11 mouse cellular contexts compared by ENCODE assay signal in the genomic region with DNA sequence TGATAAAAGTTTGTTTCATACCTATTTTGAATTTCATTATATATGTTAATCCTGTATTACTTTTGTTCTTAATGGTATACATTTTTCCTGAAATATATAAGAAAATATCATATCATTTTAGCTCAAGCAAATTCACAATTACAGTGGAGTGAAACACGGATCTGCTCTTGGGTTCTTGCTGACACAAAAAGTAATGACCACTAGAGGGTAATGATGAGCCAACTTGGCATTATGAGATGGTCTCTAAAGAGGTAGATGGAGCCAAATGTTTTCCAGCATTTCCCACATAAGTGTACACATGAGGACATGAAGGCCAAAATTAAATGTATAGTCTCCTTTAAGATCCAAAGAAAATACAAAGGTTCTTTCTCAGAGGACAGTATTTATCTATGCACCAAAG. TPM values are rescaled to one million over a fixed set of nuclear protein-coding genes. Genes with fewer than 3 reads are reported as not detected.
DNase-seq lines count a peak whose midpoint lies in the region; ATAC-seq and TF ChIP-seq lines count a peak whose summit lies in the region.
"Had no signal": no experiment of that assay in that cellular context is flagged by ENCODE, and none has a peak within 500 bp of the region (broad histone marks: within the 10 kb centered on the region; RNA-seq: fewer than 3 reads in every experiment).

No protein-coding gene starts in this region.

- no peak for DNase-seq in heart, adult 2 months
- DNase-seq in lung, embryonic 14.5 days = peak; percentile 71
- DNase-seq in lung, postnatal 4 days = no peak
- DNase-seq in brain, adult 2 months (ENCODE audit: low read depth, low spot score) = peak; percentile 72
- peak; percentile 32 for DNase-seq in retina, postnatal 7 days (ENCODE audit: low read depth, low spot score)
- DNase-seq in ovary, postnatal 14 days (ENCODE audit: low spot score) = no peak
- no peak for DNase-seq in thymus, postnatal 0 days (ENCODE audit: low spot score)
- DNase-seq: adrenal gland, adult 8-10 months had no signal

- TF ChIP-seq EP300 in heart, adult 2 months (IDR thresholded peaks at IDR 0.05; ENCODE audit: insufficient read depth, low read depth, low read length) = no peak

- TF ChIP-seq CTCF in heart, adult 2 months (IDR thresholded peaks at IDR 0.05) = peak; percentile 72
- TF ChIP-seq CTCF in lung, embryonic 14.5 days (IDR thresholded peaks at IDR 0.05; ENCODE audit: low read depth) = peak; percentile 59

- H3K79me2 ChIP-seq in heart, adult 2 months (replicated peaks; ENCODE audit: control insufficient read depth, insufficient read depth, low read length) = no peaks in the 10 kb centered on the region

- 5% methylated on average over 1 of the region's 1 CpGs for WGBS in heart, adult 2 months
- WGBS in heart, embryonic 12.5 days = 16% methylated on average over 1 of the region's 1 CpGs
- WGBS in lung, embryonic 14.5 days = 20% methylated on average over 1 of the region's 1 CpGs

- H3K36me3 ChIP-seq in heart, adult 2 months (ENCODE audit: control insufficient read depth, insufficient read depth, low read length) = no peaks in the 10 kb centered on the region
- H3K36me3 ChIP-seq in heart, embryonic 12.5 days = no peaks in the 10 kb centered on the region
- no peaks in the 10 kb centered on the region for H3K36me3 ChIP-seq in lung, embryonic 14.5 days (ENCODE audit: insufficient read depth)
- H3K36me3 ChIP-seq: hindbrain, embryonic 15.5 days had no signal

- H3K9me3 ChIP-seq in heart, embryonic 12.5 days (replicated peaks) = peaks cover 5% of the 10 kb centered on the region; the same call in 1 of the 2 replicates
- H3K9me3 ChIP-seq in lung, embryonic 14.5 days (ENCODE audit: low read depth, low read length) = no peaks in the 10 kb centered on the region
- H3K9me3 ChIP-seq: hindbrain, embryonic 15.5 days had no signal

- H3K4me2 ChIP-seq in heart, embryonic 12.5 days = no peak overlapping the region
- H3K4me2 ChIP-seq in lung, embryonic 14.5 days = no peak overlapping the region
- H3K4me2 ChIP-seq: hindbrain, embryonic 15.5 days had no signal

- no peak for TF ChIP-seq POLR2A in heart, adult 2 months (IDR thresholded peaks at IDR 0.05; ENCODE audit: insufficient read depth, low read depth, low read length)

- no peak for ATAC-seq in heart, embryonic 12.5 days (ENCODE audit: insufficient number of reproducible peaks, low FRiP score)
- ATAC-seq in lung, embryonic 14.5 days (ENCODE audit: insufficient read depth) = no peak

- H3K4me3 ChIP-seq in heart, adult 2 months = no peak overlapping the region
- no peak overlapping the region for H3K4me3 ChIP-seq in heart, embryonic 12.5 days
- H3K4me3 ChIP-seq in lung, embryonic 14.5 days (ENCODE audit: low read depth, low read length) = no peak overlapping the region
- H3K4me3 ChIP-seq: hindbrain, embryonic 15.5 days had no signal

- intact Hi-C loops in heart, adult 2 months (cut with DNase I) = loop anchor here (5.0 kb wide), 1 partner anchor 652 kb away; no protein-coding TSS in a partner anchor

- no peaks in the 10 kb centered on the region for H3K4me1 ChIP-seq in heart, adult 2 months (ENCODE audit: control insufficient read depth, insufficient read depth, low read length)
- H3K4me1 ChIP-seq in heart, embryonic 12.5 days (replicated peaks) = no peaks in the 10 kb centered on the region
- H3K4me1 ChIP-seq in lung, embryonic 14.5 days (ENCODE audit: insufficient read depth) = no peaks in the 10 kb centered on the region
- H3K4me1 ChIP-seq: hindbrain, embryonic 15.5 days had no signal

- no peak overlapping the region for H3K9ac ChIP-seq in heart, adult 2 months (ENCODE audit: low read depth, low read length)
- no peak overlapping the region for H3K9ac ChIP-seq in heart, embryonic 12.5 days
- H3K9ac ChIP-seq in lung, embryonic 14.5 days = no peak overlapping the region
- H3K9ac ChIP-seq: hindbrain, embryonic 15.5 days had no signal

- H3K27me3 ChIP-seq in heart, adult 2 months (ENCODE audit: control insufficient read depth, insufficient read depth, low read length) = 0 out of 2 replicates have a peak, but pooled peaks cover 1% of the 10 kb centered on the region
- peaks cover 36% of the 10 kb centered on the region for H3K27me3 ChIP-seq in heart, embryonic 12.5 days (replicated peaks)
- H3K27me3 ChIP-seq in lung, embryonic 14.5 days (ENCODE audit: insufficient read depth, low read length) = no peaks in the 10 kb centered on the region

- no peak overlapping the region for H3K27ac ChIP-seq in heart, adult 2 months
- no peak overlapping the region for H3K27ac ChIP-seq in heart, embryonic 12.5 days (ENCODE audit: poor library complexity, severe bottlenecking)
- H3K27ac ChIP-seq in lung, embryonic 14.5 days (ENCODE audit: low read depth) = no peak overlapping the region
- H3K27ac ChIP-seq: hindbrain, embryonic 15.5 days had no signal

RNA-seq across cellular contexts. Expression of a gene that starts 3.1 kb away (rescaled TPM):
- total RNA-seq in heart, adult 2 months (2021) = not detected
- not detected in 2 replicates for polyA plus RNA-seq in heart, adult 2 months (2012; rRNA removed)
- polyA plus RNA-seq in heart, embryonic 12.5 days (2016; fragmentation: Nextera tagmentation; extraction: Ambion mirVana) = not detected in 2 replicates
- polyA plus RNA-seq in lung, embryonic 14.5 days (2014; fragmentation: Nextera tagmentation; extraction: Ambion mirVana) = not detected in 2 replicates
- not detected in 2 replicates for polyA plus RNA-seq in thymus, postnatal 0 days (2015; fragmentation: Nextera tagmentation; extraction: Ambion mirVana)
- total RNA-seq: adrenal gland, adult 8-10 months; left cerebral cortex, postnatal 10 days had no signal
- polyA plus RNA-seq: hindbrain, embryonic 15.5 days had no signal

RNA-seq across cellular contexts. Expression of a gene that starts 8.9 kb away (rescaled TPM):
- total RNA-seq in heart, adult 2 months (2021) = not detected
- polyA plus RNA-seq in heart, adult 2 months (2012; rRNA removed) = not detected in 2 replicates
- not detected in 2 replicates for polyA plus RNA-seq in heart, embryonic 12.5 days (2016; fragmentation: Nextera tagmentation; extraction: Ambion mirVana)
- polyA plus RNA-seq in lung, embryonic 14.5 days (2014; fragmentation: Nextera tagmentation; extraction: Ambion mirVana) = not detected in 2 replicates
- polyA plus RNA-seq in thymus, postnatal 0 days (2015; fragmentation: Nextera tagmentation; extraction: Ambion mirVana) = not detected in 2 replicates
- total RNA-seq: adrenal gland, adult 8-10 months; left cerebral cortex, postnatal 10 days had no signal
- polyA plus RNA-seq: hindbrain, embryonic 15.5 days had no signal

RNA-seq across cellular contexts. Expression of a gene that starts 20.3 kb away (rescaled TPM):
- not detected for total RNA-seq in heart, adult 2 months (2021)
- polyA plus RNA-seq in heart, adult 2 months (2012; rRNA removed) = not detected in 2 replicates
- not detected in 2 replicates for polyA plus RNA-seq in heart, embryonic 12.5 days (2016; fragmentation: Nextera tagmentation; extraction: Ambion mirVana)
- polyA plus RNA-seq in lung, embryonic 14.5 days (2014; fragmentation: Nextera tagmentation; extraction: Ambion mirVana) = not detected in 2 replicates
- polyA plus RNA-seq in thymus, postnatal 0 days (2015; fragmentation: Nextera tagmentation; extraction: Ambion mirVana) = not detected in 2 replicates
- total RNA-seq: adrenal gland, adult 8-10 months; left cerebral cortex, postnatal 10 days had no signal
- polyA plus RNA-seq: hindbrain, embryonic 15.5 days had no signal

RNA-seq across cellular contexts. Expression of a gene that starts 27.3 kb away (rescaled TPM):
- total RNA-seq in heart, adult 2 months (2021) = 100 to 1,000 TPM; 215 to 241 TPM
- 144 and 181 TPM in 2 replicates for polyA plus RNA-seq in heart, adult 2 months (2012; rRNA removed)
- 348 and 375 TPM in 2 replicates for polyA plus RNA-seq in heart, embryonic 12.5 days (2016; fragmentation: Nextera tagmentation; extraction: Ambion mirVana)
- 391 and 414 TPM in 2 replicates for polyA plus RNA-seq in lung, embryonic 14.5 days (2014; fragmentation: Nextera tagmentation; extraction: Ambion mirVana)
- polyA plus RNA-seq in thymus, postnatal 0 days (2015; fragmentation: Nextera tagmentation; extraction: Ambion mirVana) = 459 and 464 TPM in 2 replicates

RNA-seq across cellular contexts. Expression of a gene that starts 28.9 kb away (rescaled TPM):
- not detected for total RNA-seq in heart, adult 2 months (2021)
- polyA plus RNA-seq in heart, adult 2 months (2012; rRNA removed) = not detected in 2 replicates
- polyA plus RNA-seq in heart, embryonic 12.5 days (2016; fragmentation: Nextera tagmentation; extraction: Ambion mirVana) = not detected in 2 replicates
- polyA plus RNA-seq in lung, embryonic 14.5 days (2014; fragmentation: Nextera tagmentation; extraction: Ambion mirVana) = not detected in 2 replicates
- not detected in 2 replicates for polyA plus RNA-seq in thymus, postnatal 0 days (2015; fragmentation: Nextera tagmentation; extraction: Ambion mirVana)
- total RNA-seq: adrenal gland, adult 8-10 months; left cerebral cortex, postnatal 10 days had no signal
- polyA plus RNA-seq: hindbrain, embryonic 15.5 days had no signal

Comparison
In these comparisons a context has a peak if more than half of its experiments do, and no peak if none do; other contexts are left out.
1. DNase-seq: peak in lung, embryonic 14.5 days (single experiment), brain, adult 2 months (single experiment) and retina, postnatal 7 days (single experiment); none in heart, adult 2 months (0 of 2), lung, postnatal 4 days (0 of 2), ovary, postnatal 14 days (single experiment) and thymus, postnatal 0 days (single experiment).